Mouse (Mus musculus) activated CD4-positive, CD25-positive, alpha-beta regulatory T cell, adult 4 months (primary cell): ENCODE measurements around the gene Cpne6. TPM values are rescaled to one million over a fixed set of nuclear protein-coding genes. Genes with fewer than 3 reads are reported as not detected.
A peak's percentile ranks its signal among the peaks of the same experiment; 100 is the strongest.

Experiments used
- ATAC-seq: one replicate; pipeline ENCODE4 v1.8.0; 2017
- polyA plus RNA-seq, 2 experiments: library from polyadenylated mRNA; unstranded; fragments of 100-300 nt; shearing (Covaris generic); gene quantifications; one replicate each; pipeline ENCODE4 v1.2.1; 2017

Gene Cpne6
- polyA plus RNA-seq, 2 experiments from 2014 or later, result not detected

DNA sequence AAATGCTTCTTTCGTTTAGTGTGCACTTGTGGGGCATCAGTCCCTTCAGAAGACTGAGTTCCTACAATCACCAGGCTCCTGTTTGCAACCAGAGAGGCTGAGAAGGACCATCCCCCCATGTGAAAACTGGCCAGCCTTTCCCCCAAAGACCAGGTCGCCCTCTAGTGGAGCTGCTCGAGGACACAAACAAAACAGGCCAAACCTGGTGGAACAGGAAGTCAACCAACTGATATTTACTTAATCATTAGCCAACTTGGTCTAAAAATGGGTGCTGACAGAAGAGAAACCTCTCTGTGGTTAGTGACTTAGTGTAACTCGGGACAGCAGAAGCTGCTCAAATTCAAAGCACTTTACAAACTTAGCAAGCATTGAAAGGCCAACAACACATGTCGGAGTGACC, 46.8 kb downstream of the Cpne6 start:
- ATAC-seq, result no peak

GRCm38 (mm10) chr14:55557587-55557986, 47.3 kb downstream of the Cpne6 start:
- no peak for ATAC-seq

DNA sequence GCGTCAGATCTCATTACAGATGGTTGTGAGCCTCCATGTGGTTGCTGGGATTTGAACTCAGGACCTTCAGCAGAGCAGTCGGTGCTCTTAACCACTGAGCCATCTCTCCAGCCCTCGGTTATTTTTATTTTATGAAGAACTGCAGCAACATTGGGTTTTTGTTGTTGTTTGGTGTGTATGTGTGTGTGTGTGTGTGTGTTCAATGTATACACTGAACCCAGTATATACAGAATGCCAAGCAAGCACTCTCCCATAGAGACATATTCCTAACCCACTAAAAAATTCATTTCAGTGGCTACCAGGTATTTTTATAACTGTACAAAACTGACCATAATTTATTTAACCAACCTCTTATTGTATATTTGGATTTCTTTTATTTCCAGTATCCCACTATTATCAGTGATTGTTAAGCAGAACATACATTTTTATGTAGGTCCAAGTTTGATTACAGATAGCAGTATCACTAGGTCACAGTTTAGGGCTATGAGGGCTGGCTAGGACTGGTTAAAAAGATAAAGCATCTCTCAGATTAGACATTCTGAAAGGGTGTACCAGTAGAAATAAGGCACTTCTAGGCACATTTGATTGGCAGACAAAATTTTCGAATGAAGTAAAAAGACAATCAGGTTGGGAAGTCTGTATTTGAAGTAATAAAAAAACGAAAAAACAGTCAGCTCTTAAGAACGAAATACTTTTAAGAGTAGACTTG, 48.6 kb downstream of the Cpne6 start:
- no peak for ATAC-seq

- peak; percentile 32 for ATAC-seq
Measured at GRCm38 (mm10) chr14:55559799-55560201, 49.6 kb downstream of the Cpne6 start, which contains the start of gene Dcaf11. Dcaf11 (plus strand) TSS chr14:55560006.

GRCm38 (mm10) chr14:55560202-55561073, 50.2 kb downstream of the Cpne6 start, which contains the start of gene A730061H03Rik:
A730061H03Rik (minus strand) TSS chr14:55560406.
- peak; percentile 86 for ATAC-seq

- no peak for ATAC-seq
Measured at GRCm38 (mm10) chr14:55561860-55562259, 51.6 kb downstream of the Cpne6 start.

DNA sequence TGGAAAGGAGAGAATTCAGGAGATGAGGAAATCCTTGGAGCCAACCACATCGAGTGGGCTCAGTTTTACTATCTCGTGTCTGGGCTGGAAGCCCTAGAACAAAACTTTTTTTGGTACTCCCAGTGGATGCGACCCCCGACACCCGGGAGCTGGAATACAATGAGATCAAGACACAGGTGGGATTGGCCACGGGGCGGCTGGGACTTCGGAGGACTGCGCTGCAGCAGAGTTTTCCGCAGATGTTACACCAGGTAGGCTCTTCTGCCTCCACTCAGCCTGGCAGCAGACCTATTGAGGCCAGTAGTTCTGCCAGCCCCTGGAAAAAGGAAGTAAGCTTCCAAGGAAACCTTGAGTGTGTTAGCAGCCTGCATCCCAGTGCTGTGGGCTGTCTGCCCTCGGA, 53.0 kb downstream of the Cpne6 start:
- no peak for ATAC-seq

DNA sequence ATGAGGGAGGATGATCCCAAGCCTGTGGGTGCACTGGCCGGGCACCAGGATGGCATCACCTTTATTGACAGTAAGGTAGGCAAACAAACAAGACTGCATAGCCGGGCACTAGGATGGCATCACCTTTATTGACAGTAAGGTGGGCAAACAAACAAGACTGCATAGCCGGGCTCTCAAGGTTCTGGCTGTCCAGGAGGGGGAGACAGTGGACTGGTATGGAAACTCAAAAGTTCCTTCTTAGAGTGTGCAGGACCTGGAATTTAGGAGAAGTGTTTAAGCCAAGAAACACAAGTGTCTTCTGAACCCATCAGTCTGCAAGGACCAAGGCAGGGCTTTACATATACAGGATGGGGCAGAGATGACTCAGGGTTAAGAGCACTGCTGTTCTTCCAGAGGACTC, 55.5 kb downstream of the Cpne6 start:
- ATAC-seq, result no peak

Other genes starting within 250 kb of the Cpne6 start
- gene Dhrs4, start 31.7 kb upstream of the Cpne6 start, polyA plus RNA-seq, result 10 to 100 TPM; 39.2 to 42.2 TPM
- gene Carmil3, start 19.8 kb upstream of the Cpne6 start, polyA plus RNA-seq, result not detected
- gene Nrl, start 14.5 kb downstream of the Cpne6 start, polyA plus RNA-seq, result under 1 TPM in 1 of 2 experiments, not detected in 1; 0.07 TPM
- 10 to 100 TPM; 23.6 to 33.4 TPM for gene Pck2, start 29.8 kb downstream of the Cpne6 start, polyA plus RNA-seq
- gene Dcaf11, start 49.6 kb downstream of the Cpne6 start, polyA plus RNA-seq, result 10 to 100 TPM; 95.9 to 97.4 TPM
- gene A730061H03Rik, start 50.0 kb downstream of the Cpne6 start, polyA plus RNA-seq, result not detected
- not detected for gene Fitm1, start 65.2 kb downstream of the Cpne6 start, polyA plus RNA-seq
- gene Psme1, start 67.7 kb downstream of the Cpne6 start, polyA plus RNA-seq, result 100 to 1,000 TPM; 700 to 830 TPM
- gene Emc9, start 74.9 kb downstream of the Cpne6 start, polyA plus RNA-seq, result 10 to 100 TPM; 25.2 to 28.6 TPM
- gene Psme2, start 80.7 kb downstream of the Cpne6 start, polyA plus RNA-seq, result 100 to 1,000 TPM; 980 to 996 TPM
- 10 to 100 TPM; 32.6 to 33.3 TPM for gene Rnf31, start 81.3 kb downstream of the Cpne6 start, polyA plus RNA-seq
- gene Irf9, start 93.1 kb downstream of the Cpne6 start, polyA plus RNA-seq, result 100 to 1,000 TPM; 129 to 164 TPM
- 1 to 10 TPM; 1.3 to 1.9 TPM for gene Rec8, start 107.6 kb downstream of the Cpne6 start, polyA plus RNA-seq
- gene Ipo4, start 125.5 kb downstream of the Cpne6 start, polyA plus RNA-seq, result 10 to 100 TPM; 29.2 to 30.6 TPM
- not detected for gene Gm49378, start 127.5 kb downstream of the Cpne6 start, polyA plus RNA-seq
- gene Tm9sf1, start 133.4 kb downstream of the Cpne6 start, polyA plus RNA-seq, result 10 to 100 TPM; 38.8 to 49.2 TPM
- gene Tssk4, start 139.7 kb downstream of the Cpne6 start, polyA plus RNA-seq, result 1 to 10 TPM in 1 of 2 experiments, under 1 TPM in 1; 0.57 to 2.1 TPM
- 10 to 100 TPM; 87.8 to 88.5 TPM for gene Mdp1, start 150.1 kb downstream of the Cpne6 start, polyA plus RNA-seq
- 10 to 100 TPM; 23.7 to 25.9 TPM for gene Gmpr2, start 161.5 kb downstream of the Cpne6 start, polyA plus RNA-seq
- gene Nedd8, start 161.7 kb downstream of the Cpne6 start, polyA plus RNA-seq, result 100 to 1,000 TPM; 361 to 408 TPM
- gene Tinf2, start 171.4 kb downstream of the Cpne6 start, polyA plus RNA-seq, result 10 to 100 TPM; 23.4 to 28.3 TPM
- gene Tgm1, start 203.5 kb downstream of the Cpne6 start, polyA plus RNA-seq, result not detected
- gene Rabggta, start 211.8 kb downstream of the Cpne6 start, polyA plus RNA-seq, result 10 to 100 TPM; 53.3 to 60.8 TPM
- 10 to 100 TPM; 46.4 to 48.9 TPM for gene Dhrs1, start 235.2 kb downstream of the Cpne6 start, polyA plus RNA-seq
- gene Nop9, start 235.2 kb downstream of the Cpne6 start, polyA plus RNA-seq, result 1 to 10 TPM; 6.0 to 8.2 TPM
- not detected for gene Cideb, start 248.0 kb downstream of the Cpne6 start, polyA plus RNA-seq